Mouse (Mus musculus) liver, postnatal 0 days (tissue): ENCODE measurements at regions not wholly inside any gene's neighbourhood (a gene's known extent, or its start where the extent isn't known, plus 50 kb on each side); places are given as distances from the start of the nearest gene placed in this dataset.

Source experiments
- CTCF ChIP-seq: sonication (generic); IDR thresholded peaks from 2 replicates; pipeline ENCODE4 v1.5.1; 2016; ENCODE audit warnings: antibody characterized with exemption, low read depth
- EP300 ChIP-seq: IDR thresholded peaks from 2 replicates; pipeline ENCODE4 v1.6.1; 2016; ENCODE audit warnings: antibody characterized with exemption, low read depth, mild to moderate bottlenecking

DNA sequence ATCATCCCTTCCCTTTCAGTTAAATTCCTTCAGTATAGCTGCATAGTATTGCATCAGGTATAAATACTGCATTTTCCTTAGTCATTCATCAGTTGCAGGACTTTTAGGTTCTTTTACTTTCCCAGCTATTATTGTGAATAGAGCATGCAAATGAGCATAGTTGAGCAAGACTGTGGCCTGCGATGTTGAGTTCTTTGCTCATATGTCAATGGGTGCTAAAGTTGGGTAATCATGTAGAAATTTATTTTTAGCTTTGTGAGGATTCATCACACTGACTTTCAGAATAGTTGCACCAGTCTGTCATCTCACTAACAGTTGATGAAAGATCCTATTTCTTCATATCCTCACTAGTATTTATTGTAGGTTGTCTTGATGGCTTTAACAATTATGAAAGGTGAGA, 380.3 kb upstream of the Arrdc3 start:
- no peak for TF ChIP-seq CTCF
- TF ChIP-seq EP300, result no peak
